Mouse (Mus musculus) C2C12 (cell line): ENCODE measurements at regions not wholly inside any gene's neighbourhood (a gene's known extent, or its start where the extent isn't known, plus 50 kb on each side); places are given as distances from the start of the nearest gene placed in this dataset.

ENCODE experiments used
- CTCF ChIP-seq: IDR thresholded peaks from one replicate; pipeline ENCODE4 v1.5.1; 2011; ENCODE audit not compliant: control insufficient read depth, insufficient read depth, insufficient read length
- MAX ChIP-seq: IDR thresholded peaks from one replicate; pipeline ENCODE4 v1.6.1; 2011; ENCODE audit warnings: mild to moderate bottlenecking, control low read depth
- MYOD1 ChIP-seq: IDR thresholded peaks from one replicate; pipeline ENCODE4 v1.6.1; 2011; ENCODE audit warnings: low read depth; ENCODE audit not compliant: control insufficient read depth, insufficient read length
- USF1 ChIP-seq: IDR thresholded peaks from one replicate; pipeline ENCODE4 v1.6.1; 2011; ENCODE audit warnings: low read depth, mild to moderate bottlenecking, control low read depth, moderate library complexity

GRCm38 (mm10) chr15:25007720-25008119, 405.8 kb downstream of the Basp1 start:
- TF ChIP-seq USF1 (no peak), CTCF (no peak), MAX (no peak), MYOD1 (no peak)
